Comparison of ENCODE assay signal across 16 mouse cellular contexts in genomic region chr9:22741967-22742366, GRCm38 (mm10).
"Had no signal": no experiment of that assay in that cellular context is flagged by ENCODE, and none has a peak within 500 bp of the region (broad histone marks: within the 10 kb centered on the region; RNA-seq: fewer than 3 reads in every experiment).

No protein-coding gene starts in this region.

- H3K27ac ChIP-seq: neural tube, embryonic 13.5 days; neural tube, embryonic 15.5 days; stomach, embryonic 15.5 days; stomach, postnatal 0 days had no signal

- DNase-seq: retina, postnatal 1 day; right cerebral cortex, adult 18-20 months; right cerebral cortex, postnatal 14 days; right cerebral cortex, postnatal 25 days; right cerebral cortex, postnatal 4 days; spleen, adult 18-20 months; thymus, adult 18-20 months; thymus, adult 2 months; thymus, postnatal 14 days; thymus, postnatal 25 days; thymus, postnatal 36 days; thymus, postnatal 4 days had no signal

- H3K36me3 ChIP-seq: neural tube, embryonic 13.5 days; neural tube, embryonic 15.5 days; stomach, embryonic 15.5 days had no signal

- H3K4me3 ChIP-seq: neural tube, embryonic 13.5 days; neural tube, embryonic 15.5 days; stomach, embryonic 15.5 days had no signal

- H3K4me2 ChIP-seq: neural tube, embryonic 13.5 days; neural tube, embryonic 15.5 days; stomach, embryonic 15.5 days had no signal

- H3K4me1 ChIP-seq: neural tube, embryonic 13.5 days; neural tube, embryonic 15.5 days; stomach, embryonic 15.5 days had no signal

- H3K9me3 ChIP-seq: neural tube, embryonic 13.5 days; neural tube, embryonic 15.5 days; stomach, embryonic 15.5 days had no signal

- H3K9ac ChIP-seq: neural tube, embryonic 13.5 days; neural tube, embryonic 15.5 days; stomach, embryonic 15.5 days had no signal

- H3K27me3 ChIP-seq: neural tube, embryonic 13.5 days; neural tube, embryonic 15.5 days had no signal
